Mouse (Mus musculus) lung, embryonic 16.5 days (tissue): ENCODE measurements at regions not wholly inside any gene's neighbourhood (a gene's known extent, or its start where the extent isn't known, plus 50 kb on each side); places are given as distances from the start of the nearest gene placed in this dataset.

Source experiments
- ATAC-seq: fragments of 200-750 bp; cut with Nextera tagmentation; 2 replicates; pipeline ENCODE4 v1.8.0; 2017; ENCODE audit warnings: low read depth, mild to moderate bottlenecking, moderate library complexity
- H3K27ac ChIP-seq: fragments of 300-500 bp; sonication (generic); 2 replicates; pipeline ENCODE4 v1.5.1; 2014; ENCODE audit warnings: mild to moderate bottlenecking, control low read depth, low read length
- H3K27me3 ChIP-seq: fragments of 300-500 bp; sonication (generic); 2 replicates; pipeline ENCODE4 v1.6.1; 2014; ENCODE audit warnings: low read depth, low read length, mixed read lengths; ENCODE audit not compliant: control insufficient read depth, insufficient read depth
- H3K36me3 ChIP-seq: fragments of 300-500 bp; sonication (generic); 2 replicates; pipeline ENCODE4 v1.6.1; 2014; ENCODE audit warnings: low read length; ENCODE audit not compliant: control insufficient read depth, insufficient read depth
- H3K4me1 ChIP-seq: fragments of 300-500 bp; sonication (generic); replicated peaks from 2 replicates; pipeline ENCODE4 v1.6.1; 2014; ENCODE audit warnings: low read length, mixed read lengths; ENCODE audit not compliant: control insufficient read depth, insufficient read depth
- H3K4me2 ChIP-seq: fragments of 300-500 bp; sonication (generic); 2 replicates; pipeline ENCODE4 v1.6.1; 2014; ENCODE audit warnings: low read depth, low read length, control low read depth
- H3K4me3 ChIP-seq: fragments of 300-500 bp; sonication (generic); 2 replicates; pipeline ENCODE4 v1.5.1; 2014; ENCODE audit warnings: mild to moderate bottlenecking, low read length, control low read depth
- H3K9ac ChIP-seq: fragments of 300-500 bp; sonication (generic); 2 replicates; pipeline ENCODE4 v1.6.1; 2014; ENCODE audit warnings: low read length, control low read depth
- H3K9me3 ChIP-seq: fragments of 300-500 bp; sonication (generic); 2 replicates; pipeline ENCODE4 v1.6.1; 2016; ENCODE audit warnings: low read length; ENCODE audit not compliant: control insufficient read depth
- whole genome bisulfite sequencing: fragments of 180-500 bp; shearing (Covaris S2); extraction: QIAGEN DNeasy Blood & Tissue Kit; methylation state at CpG from one replicate; pipeline ENCODE4 v1.1.7; 2014; 5-methylcytosine and 5-hydroxymethylcytosine counted together

- Histone ChIP-seq H3K9ac (no peak overlapping the region), H3K4me3 (no peak overlapping the region), H3K9me3 (no peaks in the 10 kb centered on the region), H3K27me3 (no peaks in the 10 kb centered on the region), H3K4me2 (no peak overlapping the region), H3K27ac (no peak overlapping the region), H3K36me3 (no peaks in the 10 kb centered on the region), H3K4me1 (no peaks in the 10 kb centered on the region)
- WGBS = 75% methylated on average over 10 of the region's 10 CpGs
- no peak for ATAC-seq
Measured at GRCm38 (mm10) chr17:48610107-48610506, 155.4 kb downstream of the Unc5cl start.

- no peak overlapping the region for H3K27ac ChIP-seq
- 57% methylated on average over 8 of the region's 8 CpGs for WGBS
- H3K4me2 ChIP-seq = no peak overlapping the region
- ATAC-seq = no peak
- H3K4me1 ChIP-seq = no peaks in the 10 kb centered on the region
- no peaks in the 10 kb centered on the region for H3K9me3 ChIP-seq
- no peaks in the 10 kb centered on the region for H3K36me3 ChIP-seq
- H3K4me3 ChIP-seq = no peak overlapping the region
- H3K9ac ChIP-seq = no peak overlapping the region
- no peaks in the 10 kb centered on the region for H3K27me3 ChIP-seq
Measured at GRCm38 (mm10) chr17:48610806-48611205, 156.1 kb downstream of the Unc5cl start.

GRCm38 (mm10) chr17:48613491-48613890 is 158.8 kb downstream of the Unc5cl start:
- no peak for ATAC-seq
- H3K27ac ChIP-seq = no peak overlapping the region

GRCm38 (mm10) chr17:48615248-48615647 is 160.5 kb downstream of the Unc5cl start:
- ATAC-seq = no peak
- 25% methylated on average over 3 of the region's 3 CpGs for WGBS
- Histone ChIP-seq H3K27me3 (no peaks in the 10 kb centered on the region), H3K9ac (no peak overlapping the region), H3K27ac (no peak overlapping the region), H3K9me3 (no peaks in the 10 kb centered on the region), H3K4me3 (no peak overlapping the region), H3K4me2 (no peak overlapping the region), H3K4me1 (no peaks in the 10 kb centered on the region), H3K36me3 (no peaks in the 10 kb centered on the region)

More at GRCm38 (mm10) chr17:48613491-48613890, 158.8 kb downstream of the Unc5cl start:
- Histone ChIP-seq H3K27me3 (no peaks in the 10 kb centered on the region), H3K4me1 (no peaks in the 10 kb centered on the region), H3K4me2 (no peak overlapping the region), H3K9ac (no peak overlapping the region), H3K9me3 (no peaks in the 10 kb centered on the region), H3K36me3 (no peaks in the 10 kb centered on the region), H3K4me3 (no peak overlapping the region)
- 85% methylated on average over 5 of the region's 5 CpGs for WGBS

GRCm38 (mm10) chr17:48616205-48616604 is 161.5 kb downstream of the Unc5cl start:
- H3K4me3 ChIP-seq = no peak overlapping the region
- no peak for ATAC-seq
- H3K27ac ChIP-seq = no peak overlapping the region
- no peaks in the 10 kb centered on the region for H3K27me3 ChIP-seq
- no peaks in the 10 kb centered on the region for H3K4me1 ChIP-seq
- H3K9ac ChIP-seq = no peak overlapping the region
- no peak overlapping the region for H3K4me2 ChIP-seq
- no peaks in the 10 kb centered on the region for H3K36me3 ChIP-seq
- 36% methylated on average over 4 of the region's 4 CpGs for WGBS
- no peaks in the 10 kb centered on the region for H3K9me3 ChIP-seq

GRCm38 (mm10) chr17:48620896-48621295 is 166.2 kb downstream of the Unc5cl start:
- H3K4me3 ChIP-seq = no peak overlapping the region
- no peak for ATAC-seq
- H3K9ac ChIP-seq = no peak overlapping the region
- WGBS = 51% methylated on average over 2 of the region's 2 CpGs
- H3K4me1 ChIP-seq = no peaks in the 10 kb centered on the region
- H3K27ac ChIP-seq = no peak overlapping the region
- no peak overlapping the region for H3K4me2 ChIP-seq
- H3K36me3 ChIP-seq = no peaks in the 10 kb centered on the region
- no peaks in the 10 kb centered on the region for H3K27me3 ChIP-seq
- no peaks in the 10 kb centered on the region for H3K9me3 ChIP-seq

- Histone ChIP-seq H3K9me3 (no peaks in the 10 kb centered on the region), H3K36me3 (no peaks in the 10 kb centered on the region), H3K27me3 (no peaks in the 10 kb centered on the region), H3K27ac (no peak overlapping the region), H3K4me1 (no peaks in the 10 kb centered on the region), H3K4me2 (no peak overlapping the region), H3K4me3 (no peak overlapping the region), H3K9ac (no peak overlapping the region)
- no peak for ATAC-seq
- 89% methylated on average over 11 of the region's 11 CpGs for WGBS
Measured at GRCm38 (mm10) chr17:48621676-48622075, 167.0 kb downstream of the Unc5cl start.

- no peak overlapping the region for H3K4me3 ChIP-seq
- H3K9ac ChIP-seq = no peak overlapping the region
- no peaks in the 10 kb centered on the region for H3K4me1 ChIP-seq
- 0 out of 2 replicates have a peak, but pooled peaks cover 2% of the 10 kb centered on the region for H3K9me3 ChIP-seq
- 86% methylated on average over 14 of the region's 14 CpGs for WGBS
- no peaks in the 10 kb centered on the region for H3K36me3 ChIP-seq
- H3K27ac ChIP-seq = no peak overlapping the region
- ATAC-seq = no peak
- H3K4me2 ChIP-seq = no peak overlapping the region
- no peaks in the 10 kb centered on the region for H3K27me3 ChIP-seq
Measured at GRCm38 (mm10) chr17:48624937-48625336, 170.2 kb downstream of the Unc5cl start.

GRCm38 (mm10) chr17:48625971-48626370 is 171.3 kb downstream of the Unc5cl start:
- Histone ChIP-seq H3K36me3 (no peaks in the 10 kb centered on the region), H3K9ac (no peak overlapping the region), H3K27ac (no peak overlapping the region), H3K4me2 (no peak overlapping the region), H3K4me1 (no peaks in the 10 kb centered on the region), H3K9me3 (0 out of 2 replicates have a peak, but pooled peaks cover 2% of the 10 kb centered on the region), H3K4me3 (no peak overlapping the region), H3K27me3 (no peaks in the 10 kb centered on the region)
- 72% methylated on average over 6 of the region's 6 CpGs for WGBS
- no peak for ATAC-seq

GRCm38 (mm10) chr17:48639611-48640010 is 184.9 kb downstream of the Unc5cl start:
- ATAC-seq = no peak
- H3K27me3 ChIP-seq = no peaks in the 10 kb centered on the region
- WGBS = 84% methylated on average over 12 of the region's 12 CpGs
- no peak overlapping the region for H3K27ac ChIP-seq
- no peaks in the 10 kb centered on the region; the same call in 1 of the 2 replicates for H3K4me1 ChIP-seq
- no peak overlapping the region for H3K4me3 ChIP-seq
- no peak overlapping the region for H3K4me2 ChIP-seq
- no peaks in the 10 kb centered on the region for H3K36me3 ChIP-seq
- no peaks in the 10 kb centered on the region for H3K9me3 ChIP-seq
- no peak overlapping the region for H3K9ac ChIP-seq
